Mouse (Mus musculus) lung, embryonic 14.5 days (tissue): Measurements from ENCODE around the gene Mfrp. TPM values are rescaled to one million over a fixed set of nuclear protein-coding genes. Genes with fewer than 3 reads are reported as not detected.
A peak's percentile ranks its signal among the peaks of the same experiment; 100 is the strongest.

Experiments used
- ATAC-seq: fragments of 200-750 bp; cut with Nextera tagmentation; 2 replicates; pipeline ENCODE4 v1.8.0; 2017; ENCODE audit warnings: mild to moderate bottlenecking, moderate TSS enrichment, moderate library complexity; ENCODE audit not compliant: insufficient read depth
- DNase-seq: peaks from one replicate; pipeline ENCODE4 v3.0.0-alpha.2; 2015
- H3K27ac ChIP-seq: fragments of 300-500 bp; sonication (generic); 2 replicates; pipeline ENCODE4 v1.5.1; 2014; ENCODE audit warnings: low read depth, mild to moderate bottlenecking, moderate library complexity
- H3K27me3 ChIP-seq: fragments of 300-500 bp; sonication (generic); 2 replicates; pipeline ENCODE4 v1.6.1; 2014; ENCODE audit warnings: low read length, control low read depth; ENCODE audit not compliant: insufficient read depth
- H3K36me3 ChIP-seq: fragments of 300-500 bp; sonication (generic); 2 replicates; pipeline ENCODE4 v1.6.1; 2014; ENCODE audit warnings: control low read depth; ENCODE audit not compliant: insufficient read depth
- H3K4me1 ChIP-seq: fragments of 300-500 bp; sonication (generic); 2 replicates; pipeline ENCODE4 v1.6.1; 2014; ENCODE audit warnings: antibody characterized with exemption, control low read depth; ENCODE audit not compliant: insufficient read depth
- H3K4me2 ChIP-seq: fragments of 300-500 bp; sonication (generic); 2 replicates; pipeline ENCODE4 v1.6.1; 2014; ENCODE audit warnings: mild to moderate bottlenecking
- H3K4me3 ChIP-seq: fragments of 300-500 bp; sonication (generic); 2 replicates; pipeline ENCODE4 v1.5.1; 2014; ENCODE audit warnings: low read depth, low read length
- H3K9ac ChIP-seq: fragments of 300-500 bp; sonication (generic); 2 replicates; pipeline ENCODE4 v1.6.1; 2014
- H3K9me3 ChIP-seq: fragments of 300-500 bp; sonication (generic); 2 replicates; pipeline ENCODE4 v1.6.1; 2016; ENCODE audit warnings: low read depth, low read length, control low read depth
- CTCF ChIP-seq: IDR thresholded peaks from 2 replicates; pipeline ENCODE4 v1.5.1; 2016; ENCODE audit warnings: antibody characterized with exemption, low read depth
- WGBS: fragments of 180-500 bp; shearing (Covaris S2); extraction: QIAGEN DNeasy Blood & Tissue Kit; methylation state at CpG from one replicate; pipeline ENCODE4 v1.1.7; 2014; 5-methylcytosine and 5-hydroxymethylcytosine counted together
- polyA plus RNA-seq: library from polyadenylated mRNA; unstranded; fragments of >200 nt; fragmentation: Nextera tagmentation; extraction: Ambion mirVana; gene quantifications from 2 replicates; pipeline ENCODE4 v1.2.1, GENCODE M21; 2014

The Mfrp gene
- polyA plus RNA-seq, 1 experiment from 2014 or later, result 0.07 TPM

GRCm38 (mm10) chr9:44125026-44125425 lies 23.5 kb downstream of the Mfrp start:
- no peaks in the 10 kb centered on the region for H3K27me3 ChIP-seq
- H3K36me3 ChIP-seq, result no peaks in the 10 kb centered on the region
- TF ChIP-seq CTCF, result no peak
- DNase-seq, result no peak
- no peaks in the 10 kb centered on the region for H3K9me3 ChIP-seq
- 0 out of 2 replicates have a peak, but pooled peaks cover 9% of the 10 kb centered on the region for H3K4me1 ChIP-seq
- ATAC-seq, result no peak
- H3K4me2 ChIP-seq, result no peak overlapping the region
- WGBS, result 34% methylated on average over 5 of the region's 5 CpGs
- no peak overlapping the region for H3K27ac ChIP-seq
- H3K9ac ChIP-seq, result 0 out of 2 replicates have a peak overlapping the region, but pooled peaks have one; percentile 20
- no peak overlapping the region for H3K4me3 ChIP-seq

GRCm38 (mm10) chr9:44125546-44126428 lies 24.3 kb downstream of the Mfrp start:
- TF ChIP-seq CTCF, result peak; percentile 90
- H3K4me3 ChIP-seq, result no peak overlapping the region
- peak; percentile 97 for DNase-seq
- peak overlapping the region; percentile 6; the same call in 1 of the 2 replicates for H3K4me2 ChIP-seq
- H3K36me3 ChIP-seq, result no peaks in the 10 kb centered on the region
- 24% methylated on average over 18 of the region's 18 CpGs for WGBS
- H3K4me1 ChIP-seq, result 0 out of 2 replicates have a peak, but pooled peaks cover 11% of the 10 kb centered on the region
- no peaks in the 10 kb centered on the region for H3K27me3 ChIP-seq
- ATAC-seq, result peak; percentile 7; the same call in 1 of the 2 replicates
- no peaks in the 10 kb centered on the region for H3K9me3 ChIP-seq
- no peak overlapping the region for H3K9ac ChIP-seq
- H3K27ac ChIP-seq, result peak overlapping the region; percentile 26; the same call in 1 of the 2 replicates

GRCm38 (mm10) chr9:44126746-44127145 lies 25.2 kb downstream of the Mfrp start:
- Histone ChIP-seq H3K27ac (no peak overlapping the region; the same call in 1 of the 2 replicates), H3K27me3 (no peaks in the 10 kb centered on the region), H3K9ac (no peak overlapping the region), H3K4me2 (no peak overlapping the region), H3K4me3 (no peak overlapping the region), H3K9me3 (no peaks in the 10 kb centered on the region), H3K36me3 (no peaks in the 10 kb centered on the region), H3K4me1 (peaks cover 11% of the 10 kb centered on the region; the same call in 1 of the 2 replicates)
- 76% methylated on average over 3 of the region's 3 CpGs for WGBS
- ATAC-seq (no peak), DNase-seq (no peak)
- no peak for TF ChIP-seq CTCF

GRCm38 (mm10) chr9:44127351-44127801 lies 25.8 kb downstream of the Mfrp start:
- Histone ChIP-seq H3K9ac (no peak overlapping the region), H3K27me3 (no peaks in the 10 kb centered on the region), H3K36me3 (no peaks in the 10 kb centered on the region), H3K4me2 (no peak overlapping the region), H3K4me1 (peaks cover 11% of the 10 kb centered on the region; the same call in 1 of the 2 replicates), H3K4me3 (no peak overlapping the region), H3K9me3 (no peaks in the 10 kb centered on the region), H3K27ac (no peak overlapping the region)
- no peak for TF ChIP-seq CTCF
- ATAC-seq, result no peak
- no peak for DNase-seq
- 47% methylated on average over 3 of the region's 3 CpGs for WGBS

GRCm38 (mm10) chr9:44129633-44130032 lies 28.1 kb downstream of the Mfrp start:
- Histone ChIP-seq H3K4me3 (peak overlapping the region; percentile 39), H3K36me3 (no peaks in the 10 kb centered on the region), H3K27ac (peak overlapping the region; percentile 92), H3K9ac (peak overlapping the region; percentile 61), H3K9me3 (no peaks in the 10 kb centered on the region), H3K27me3 (peaks cover 8% of the 10 kb centered on the region), H3K4me1 (peaks cover 12% of the 10 kb centered on the region; the same call in 1 of the 2 replicates), H3K4me2 (peak overlapping the region; percentile 83)
- 4% methylated on average over 9 of the region's 9 CpGs for WGBS
- DNase-seq, result peak; percentile 72
- peak; percentile 15; the same call in 1 of the 2 replicates for ATAC-seq
- no peak for TF ChIP-seq CTCF

DNA sequence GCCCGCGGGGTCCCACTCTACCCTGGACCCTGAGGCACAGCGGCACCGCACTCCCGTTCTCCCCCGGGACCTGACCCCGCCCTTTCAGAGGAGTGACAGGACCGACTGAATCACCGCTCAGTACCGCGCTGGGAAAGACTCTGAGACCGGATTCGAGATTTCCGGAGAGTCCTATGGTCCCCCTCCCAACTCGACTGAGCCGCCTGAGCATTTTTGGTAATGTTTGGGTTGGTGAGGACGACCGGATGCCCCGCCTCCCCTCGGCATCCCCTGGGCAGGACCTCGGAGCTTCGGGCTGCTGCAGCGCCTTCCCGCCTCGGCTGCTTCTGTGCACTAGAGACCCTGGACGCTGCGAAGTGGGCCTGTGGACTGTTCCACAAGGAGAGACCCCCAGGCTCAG lies 28.5 kb downstream of the Mfrp start:
- H3K4me1 ChIP-seq, result peaks cover 16% of the 10 kb centered on the region; the same call in 1 of the 2 replicates

More for the DNA sequence above, 28.5 kb downstream of the Mfrp start:
- peak overlapping the region; percentile 83 for H3K4me2 ChIP-seq
- no peaks in the 10 kb centered on the region for H3K36me3 ChIP-seq
- peak overlapping the region; percentile 39 for H3K4me3 ChIP-seq
- ATAC-seq (peak; percentile 75), DNase-seq (peak; percentile 92)
- peak overlapping the region; percentile 61 for H3K9ac ChIP-seq
- TF ChIP-seq CTCF, result no peak
- under 1% methylated on average over 27 of the region's 27 CpGs for WGBS
- H3K9me3 ChIP-seq, result no peaks in the 10 kb centered on the region
- H3K27ac ChIP-seq, result peak overlapping the region; percentile 92
- peaks cover 8% of the 10 kb centered on the region for H3K27me3 ChIP-seq
